Mouse (Mus musculus): ENCODE measurements at regions not wholly inside any gene's neighbourhood (a gene's known extent, or its start where the extent isn't known, plus 50 kb on each side); places are given as distances from the start of the nearest gene placed in this dataset.

DNA sequence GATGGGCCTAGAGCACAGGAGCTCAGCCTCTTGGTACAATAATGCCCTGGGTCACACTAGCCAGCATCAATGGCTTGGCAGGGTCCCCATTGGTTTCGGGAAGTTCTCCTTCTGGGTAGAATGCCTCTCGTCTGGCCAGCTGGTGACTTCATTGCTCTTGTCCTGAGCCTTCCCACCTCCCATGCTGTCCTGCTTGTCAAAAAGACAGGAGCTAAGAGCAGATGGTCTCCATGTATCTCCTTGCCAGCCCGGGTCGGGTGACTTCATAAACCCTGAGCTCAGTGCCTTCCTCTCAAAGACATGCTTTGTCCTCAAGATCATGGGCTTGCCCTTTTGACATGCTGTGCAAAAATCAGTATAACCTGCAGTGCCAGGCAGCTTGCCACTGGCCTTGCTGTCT lies 179.2 kb upstream of the Sh3bp4 start:
- no peak for DNase-seq

GRCm38 (mm10) chr1:88902426-88902825 lies 167.8 kb upstream of the Sh3bp4 start:
- no peak for DNase-seq

GRCm38 (mm10) chr1:88907766-88908463 lies 162.3 kb upstream of the Sh3bp4 start:
- no peak for DNase-seq

DNA sequence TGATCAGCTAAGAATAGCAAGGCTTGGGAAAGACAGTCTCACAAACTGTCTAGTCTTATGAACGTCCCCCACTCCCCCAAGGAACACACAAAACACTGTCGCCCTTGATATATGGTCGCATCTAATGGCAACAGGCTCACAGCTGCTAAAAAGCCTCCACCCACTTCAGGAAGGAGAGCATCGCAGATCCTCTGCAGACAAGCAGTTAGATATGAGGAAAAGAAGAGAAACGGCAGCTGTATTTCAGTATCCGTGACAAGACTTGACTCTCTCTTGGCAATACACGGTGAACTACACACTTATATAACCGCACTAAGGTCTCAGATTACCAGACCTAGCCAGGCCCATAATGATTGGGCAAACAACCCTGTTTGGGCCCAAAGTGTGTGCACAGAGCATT lies 161.5 kb upstream of the Sh3bp4 start:
- DNase-seq = no peak

GRCm38 (mm10) chr1:88909314-88909713 lies 160.9 kb upstream of the Sh3bp4 start:
- no peak for DNase-seq

GRCm38 (mm10) chr1:88909864-88910573 lies 160.2 kb upstream of the Sh3bp4 start:
- DNase-seq = no peak

DNA sequence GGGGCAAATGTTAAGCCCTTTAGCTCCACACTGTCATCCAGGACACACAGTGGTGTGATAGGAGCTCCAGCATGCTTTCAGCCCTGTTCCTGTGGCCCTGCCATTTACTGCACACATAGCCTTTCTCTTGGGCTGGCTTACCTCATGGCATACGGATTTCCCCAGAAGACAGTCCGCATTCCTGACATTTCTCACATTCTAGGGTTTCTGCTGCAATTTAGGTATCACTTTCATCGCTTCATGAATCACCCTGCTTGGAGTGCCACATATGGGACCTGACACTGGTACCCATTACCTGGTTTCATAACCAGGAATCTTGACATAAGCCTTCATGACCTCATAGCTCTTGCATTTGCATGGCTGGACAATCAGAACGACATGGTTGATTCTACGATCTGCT lies 158.5 kb upstream of the Sh3bp4 start:
- DNase-seq = no peak

DNA sequence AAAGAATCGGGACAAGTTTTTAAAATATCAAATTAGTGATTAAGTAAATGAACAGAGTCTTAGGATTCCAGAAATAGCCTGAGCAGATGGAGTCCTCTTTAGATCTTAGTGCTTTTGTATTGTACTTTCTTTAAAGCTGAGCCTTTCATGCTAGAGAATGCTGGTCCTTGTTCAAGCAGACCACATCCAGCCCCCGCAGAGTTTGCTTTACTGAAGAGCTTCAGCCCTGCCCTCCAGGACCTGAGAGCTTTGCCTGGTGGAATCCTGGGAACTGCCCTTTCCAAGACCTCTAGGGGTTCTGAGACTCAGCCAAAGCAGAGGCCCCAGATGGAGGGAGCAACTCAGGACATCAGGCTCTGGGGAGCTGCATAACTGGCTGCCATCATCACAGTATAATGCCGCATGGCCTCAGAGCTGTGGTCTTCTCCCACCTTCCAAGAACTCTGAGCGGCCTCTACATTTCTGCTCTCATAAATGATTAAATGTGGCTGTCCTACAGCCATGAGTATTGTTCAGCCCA lies 153.6 kb upstream of the Sh3bp4 start:
- peak; percentile 14 for DNase-seq

DNA sequence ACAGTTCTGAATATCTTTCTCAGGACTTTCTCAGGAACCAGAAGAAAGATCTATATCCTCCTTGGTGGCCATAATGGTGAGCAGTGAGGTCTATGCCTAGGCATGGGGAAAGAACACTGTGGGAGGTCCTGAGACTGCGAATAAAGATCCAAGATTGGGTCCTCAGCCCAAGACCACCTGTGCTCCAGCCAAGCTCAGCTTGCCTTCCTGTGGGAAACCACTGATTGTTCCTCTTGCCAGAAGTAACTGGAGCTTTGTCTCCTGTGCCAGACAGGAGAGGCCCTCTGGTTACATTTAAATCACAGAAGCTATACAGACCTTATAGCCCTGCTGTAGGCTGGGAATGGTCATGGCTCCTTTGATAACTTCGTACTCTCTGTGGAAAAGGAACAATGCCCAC lies 148.8 kb upstream of the Sh3bp4 start:
- no peak for DNase-seq

- no peak for DNase-seq
These were observed 146.2 kb upstream of the Sh3bp4 start for GRCm38 (mm10) chr1:88923791-88924581.

- DNase-seq = no peak
These were observed 135.0 kb upstream of the Sh3bp4 start for GRCm38 (mm10) chr1:88935191-88935590.

DNA sequence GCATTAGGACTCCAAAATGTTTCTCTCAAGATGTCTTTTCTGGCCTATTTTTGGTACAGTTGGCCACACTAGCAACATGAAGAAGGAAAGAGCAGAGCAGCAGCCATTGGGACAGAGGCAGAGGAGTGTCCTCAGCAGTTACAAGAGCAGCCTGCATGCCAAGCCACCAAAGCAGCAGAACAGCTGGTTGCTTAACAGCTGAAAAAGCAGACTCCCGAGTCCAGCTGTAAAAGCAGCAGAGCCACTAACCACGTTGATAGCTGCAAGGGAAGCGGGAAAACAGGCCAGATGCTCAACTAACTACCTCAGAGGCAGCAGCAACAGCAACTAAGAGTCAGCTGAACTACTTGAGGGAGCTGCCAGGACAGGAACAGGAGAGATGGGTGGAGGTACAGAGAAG lies 134.4 kb upstream of the Sh3bp4 start:
- no peak for DNase-seq

GRCm38 (mm10) chr1:88937327-88937726 lies 132.9 kb upstream of the Sh3bp4 start:
- no peak for DNase-seq

DNA sequence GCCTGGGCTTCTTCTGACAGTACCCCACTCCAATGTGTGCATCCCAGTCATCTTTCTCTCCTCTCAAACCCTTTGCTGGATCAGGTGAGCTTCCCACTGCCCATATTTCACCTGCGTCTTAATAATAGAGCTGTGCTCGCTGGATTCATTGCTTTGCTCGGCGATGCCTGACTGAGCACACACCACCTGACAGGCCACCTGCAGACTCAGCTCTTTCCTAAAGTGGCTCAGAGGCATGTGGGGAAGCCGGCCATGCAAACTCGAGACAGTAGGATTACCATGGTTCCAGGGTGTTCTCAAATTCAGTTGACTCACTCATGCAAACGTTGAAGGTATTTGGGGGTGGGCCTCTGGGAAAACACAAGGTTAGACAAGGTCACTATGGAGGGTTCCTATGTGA lies 131.8 kb upstream of the Sh3bp4 start:
- DNase-seq = no peak

GRCm38 (mm10) chr1:88943039-88943438 lies 127.2 kb upstream of the Sh3bp4 start:
- DNase-seq = no peak

DNA sequence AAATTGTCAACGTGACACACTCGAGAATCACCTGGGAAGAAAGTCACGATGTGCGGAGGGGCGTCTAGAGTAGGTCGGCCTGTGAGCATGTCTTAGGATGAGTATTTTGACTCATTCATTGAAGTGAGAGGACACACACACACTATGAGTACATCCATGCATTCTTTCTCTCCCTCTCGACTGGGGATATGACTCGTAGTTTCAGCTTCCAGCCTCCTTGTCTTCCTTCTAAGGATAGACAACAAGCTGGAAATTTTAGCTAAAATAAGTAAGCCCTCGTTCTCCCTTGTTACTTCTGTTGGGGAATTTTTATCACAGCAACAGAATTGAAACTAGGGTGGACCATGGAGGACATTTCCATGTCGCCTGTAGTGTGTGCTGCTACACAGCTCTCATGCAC lies 124.3 kb upstream of the Sh3bp4 start:
- DNase-seq = no peak

DNA sequence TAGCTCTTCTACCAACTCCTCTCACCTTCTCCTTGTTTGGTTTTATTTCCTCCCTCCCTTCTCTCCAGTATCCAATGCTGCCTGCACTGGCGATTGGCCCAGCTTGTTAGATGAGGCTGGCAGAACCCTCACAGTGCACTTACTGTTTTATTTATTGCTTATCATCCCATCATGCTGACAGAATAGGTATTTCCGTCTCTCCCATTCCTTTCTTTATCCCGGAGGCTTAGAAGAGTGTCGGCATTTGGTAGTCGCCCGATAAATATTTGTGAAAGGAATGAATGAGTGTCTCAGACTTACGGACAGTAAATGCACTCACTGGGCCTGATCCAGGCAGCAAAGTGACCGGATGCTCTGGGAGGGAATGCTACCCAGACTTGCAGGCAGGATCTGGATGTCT lies 123.8 kb upstream of the Sh3bp4 start:
- no peak for DNase-seq

- DNase-seq = no peak
These were observed 120.3 kb upstream of the Sh3bp4 start for GRCm38 (mm10) chr1:88949911-88950310.

DNA sequence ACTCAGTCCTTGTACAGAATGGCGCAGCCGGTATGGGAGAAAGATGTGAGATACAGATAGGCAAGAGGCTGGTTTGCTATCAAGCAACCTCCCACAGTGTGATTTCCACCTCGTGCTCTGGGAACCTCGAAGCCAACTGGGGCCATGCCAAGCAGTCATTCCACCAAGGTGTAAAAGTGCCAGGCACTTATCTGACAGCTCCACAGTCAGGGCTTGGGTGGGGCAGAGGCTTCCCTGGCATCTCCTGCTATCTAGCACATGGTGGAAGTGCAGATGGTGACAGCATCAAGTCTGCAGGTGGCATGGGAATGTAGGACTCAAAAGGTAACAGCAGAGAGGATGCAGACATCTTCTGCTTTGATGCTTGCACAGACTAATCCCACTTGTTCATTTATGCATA lies 116.7 kb upstream of the Sh3bp4 start:
- DNase-seq = no peak

DNA sequence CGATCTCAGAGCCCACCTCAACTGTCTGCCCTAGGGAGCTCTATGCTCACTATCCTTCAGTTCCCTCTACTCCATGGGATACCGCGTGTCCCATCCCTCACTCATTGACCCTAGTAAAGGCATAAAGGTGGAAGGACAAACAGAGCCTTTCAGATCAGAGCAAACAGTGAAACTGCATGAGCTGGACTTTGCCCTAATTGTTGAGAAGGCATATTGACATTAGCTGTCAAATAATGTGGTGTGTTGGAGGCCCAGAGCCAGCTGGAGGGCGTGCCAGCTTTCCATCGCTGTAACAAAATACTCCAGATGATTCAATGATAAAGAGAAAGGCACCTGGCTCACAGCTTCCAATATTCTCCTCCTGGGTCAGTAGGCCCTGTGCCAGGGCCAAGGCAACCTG lies 115.4 kb upstream of the Sh3bp4 start:
- no peak for DNase-seq

- DNase-seq = no peak
These were observed 113.2 kb upstream of the Sh3bp4 start for GRCm38 (mm10) chr1:88957061-88957460.

- peak; percentile 41 for DNase-seq
These were observed 110.5 kb upstream of the Sh3bp4 start for GRCm38 (mm10) chr1:88959715-88960114.

DNA sequence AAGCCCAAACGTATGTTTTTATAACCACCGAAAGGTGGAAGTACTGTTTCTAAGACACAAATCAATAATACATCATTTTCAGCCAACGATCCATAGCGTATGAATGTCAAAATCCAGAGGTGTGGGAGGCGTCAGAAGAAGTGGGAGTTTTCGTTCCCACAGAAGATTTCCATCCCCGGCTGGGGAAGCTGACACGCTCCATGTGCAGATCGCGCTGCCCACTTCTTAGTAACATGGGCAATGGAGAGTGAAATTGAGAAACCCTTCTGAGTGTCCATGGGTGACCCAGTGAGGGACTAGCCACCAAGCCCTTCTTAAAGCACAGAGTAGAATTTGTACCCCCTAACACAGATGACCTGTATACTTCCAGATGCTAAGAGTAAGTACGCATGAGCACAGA lies 110.1 kb upstream of the Sh3bp4 start:
- no peak for DNase-seq

Data from adrenal gland, postnatal 10 days (tissue).